Mouse (Mus musculus) cerebellum, postnatal 25 days (tissue): ENCODE results near the gene Add3.

Experiments
- DNase-seq, 2 experiments: peaks; one replicate each; pipeline ENCODE4 v3.0.0; 2021; ENCODE audit warnings: mixed read lengths in 2 of 2

Gene Add3

DNA sequence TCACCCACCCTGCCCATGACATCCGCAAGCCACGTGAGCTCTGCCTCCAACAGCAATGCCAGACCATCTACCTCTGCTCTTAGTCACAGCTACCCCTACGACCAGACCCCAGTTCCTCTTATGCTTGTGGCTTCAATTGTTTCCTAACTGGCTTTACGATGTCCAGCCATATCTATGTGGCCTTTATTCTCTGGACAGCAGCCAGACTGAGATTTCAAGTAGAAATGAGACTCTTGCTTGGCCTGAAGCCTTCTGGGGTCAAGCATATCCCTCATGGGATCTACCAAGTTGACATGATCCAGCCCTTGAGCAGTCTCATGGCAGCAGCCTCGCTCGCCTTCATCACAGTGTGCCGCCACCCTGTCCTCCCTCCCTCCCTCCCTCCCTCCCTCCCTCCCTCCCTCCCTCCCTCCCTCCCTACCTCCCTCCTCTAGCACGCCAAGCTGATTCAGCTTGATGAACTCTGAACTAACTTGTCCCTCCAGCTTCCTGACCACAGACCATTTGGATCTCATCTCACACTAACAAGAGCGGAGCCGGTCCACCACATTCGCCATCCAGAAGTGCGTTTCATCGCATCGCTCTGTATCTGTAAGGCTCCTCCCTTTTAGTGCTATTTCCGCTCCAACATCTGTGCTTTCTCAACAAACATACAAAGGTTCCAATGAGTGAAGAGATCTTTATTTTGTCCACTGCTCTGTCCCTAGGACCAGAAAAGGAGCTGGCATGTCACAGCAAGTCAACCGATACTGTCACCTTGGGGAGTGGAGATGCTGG is 9.7 kb upstream of the Add3 start:
- DNase-seq: no peak

DNA sequence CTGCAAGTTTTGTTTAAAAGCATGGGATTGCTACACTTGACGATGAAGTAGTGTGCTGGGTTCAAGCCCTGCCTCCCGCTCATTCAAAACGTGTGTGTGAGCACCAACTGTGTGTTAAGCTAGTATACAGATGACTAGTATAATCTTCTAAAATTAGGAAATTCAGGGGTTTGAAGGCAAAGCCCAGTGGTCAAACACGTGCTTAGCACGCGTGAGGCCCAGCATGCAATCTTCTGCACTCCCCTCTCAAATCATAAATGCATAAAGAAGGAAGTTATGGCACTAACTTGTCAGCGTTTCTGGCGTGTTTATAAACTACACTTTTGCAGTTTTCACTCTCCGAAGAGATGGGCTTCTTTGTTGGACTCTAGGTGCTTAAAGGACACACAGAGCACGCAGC is 7.8 kb upstream of the Add3 start:
- DNase-seq: no peak

DNA sequence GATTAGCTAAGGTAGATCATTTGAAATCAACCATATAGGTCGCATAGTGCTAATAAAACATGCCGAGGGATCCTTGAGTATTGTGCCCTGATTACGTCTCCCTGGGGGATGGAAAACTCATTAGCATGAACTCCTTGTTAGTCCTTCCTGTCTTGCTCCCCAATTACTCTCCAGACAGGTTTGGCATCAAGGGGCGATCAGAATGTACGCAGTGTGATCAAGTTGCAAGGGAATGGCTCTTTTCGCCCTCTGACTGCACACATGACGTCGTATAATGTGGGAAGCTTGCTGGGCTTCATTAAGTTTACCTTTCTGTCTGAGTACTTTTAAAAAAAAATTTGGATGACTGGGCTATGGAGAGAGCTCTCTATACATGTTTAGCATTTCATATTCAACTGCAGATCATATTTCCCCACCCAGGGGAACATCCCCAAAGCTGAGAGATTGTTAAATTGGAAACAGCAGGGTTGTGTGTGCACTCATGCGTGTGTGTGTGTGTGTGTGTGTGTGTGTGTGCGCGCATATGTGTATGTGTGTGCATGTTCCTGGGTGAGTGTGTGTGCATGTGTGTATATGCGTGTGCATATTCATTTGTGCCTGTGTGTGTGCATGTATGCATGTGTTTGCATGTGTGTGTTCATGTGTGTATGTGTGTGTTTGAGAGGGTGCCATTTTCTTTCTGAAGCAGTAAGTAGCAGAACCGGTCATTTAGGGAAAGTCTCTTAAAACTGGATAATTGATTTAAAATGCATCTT is 3.7 kb upstream of the Add3 start:
- DNase-seq: no peak

DNA sequence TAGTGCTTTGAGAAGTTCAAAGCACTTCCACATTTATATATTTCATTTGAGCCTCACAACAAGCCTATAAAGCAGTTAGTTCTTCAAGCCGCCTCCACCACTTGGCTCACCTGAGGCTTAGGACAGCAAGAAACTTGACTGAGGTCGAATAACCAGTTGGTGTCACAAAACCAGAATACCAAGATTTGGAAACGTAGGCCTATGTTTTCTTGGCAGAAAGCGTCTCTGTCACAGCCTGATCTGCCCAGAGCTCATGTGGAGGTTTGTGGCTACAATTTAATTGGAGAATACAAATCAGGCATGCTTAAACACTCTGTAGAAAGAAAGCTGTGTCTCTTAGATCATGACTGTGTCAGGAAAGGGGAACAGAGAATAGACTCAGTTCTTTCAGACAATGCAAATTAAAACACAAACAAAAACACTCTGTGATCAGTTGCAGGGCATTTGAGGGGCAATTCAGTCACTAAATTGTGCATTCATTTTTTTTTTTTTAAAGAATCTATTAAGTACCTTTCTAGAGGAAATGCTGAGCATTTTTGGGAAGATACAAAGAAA is 3.0 kb upstream of the Add3 start:
- DNase-seq: no peak

DNA sequence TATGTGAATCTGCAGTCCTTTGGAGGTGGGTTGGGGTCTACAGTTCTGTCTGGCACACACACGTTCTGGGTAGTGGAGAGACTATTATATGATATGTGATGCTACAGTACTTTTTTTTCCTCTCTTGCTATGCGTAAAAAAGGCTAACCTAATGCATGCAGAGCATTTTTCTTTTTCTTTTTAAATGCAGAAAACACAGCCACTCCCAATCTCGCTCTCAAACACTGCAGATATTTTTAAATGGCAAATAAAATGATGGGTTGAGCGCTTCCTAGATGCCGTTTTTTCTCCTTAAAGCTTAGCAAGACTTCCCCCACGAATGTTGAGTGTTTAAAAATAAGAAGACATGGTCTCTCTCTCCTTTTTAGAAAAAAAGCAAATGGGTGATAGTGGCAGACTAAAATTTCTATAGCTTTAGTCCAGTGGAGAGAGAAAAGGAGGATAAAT is 584 bp downstream of the Add3 start:
- DNase-seq: no peak

DNA sequence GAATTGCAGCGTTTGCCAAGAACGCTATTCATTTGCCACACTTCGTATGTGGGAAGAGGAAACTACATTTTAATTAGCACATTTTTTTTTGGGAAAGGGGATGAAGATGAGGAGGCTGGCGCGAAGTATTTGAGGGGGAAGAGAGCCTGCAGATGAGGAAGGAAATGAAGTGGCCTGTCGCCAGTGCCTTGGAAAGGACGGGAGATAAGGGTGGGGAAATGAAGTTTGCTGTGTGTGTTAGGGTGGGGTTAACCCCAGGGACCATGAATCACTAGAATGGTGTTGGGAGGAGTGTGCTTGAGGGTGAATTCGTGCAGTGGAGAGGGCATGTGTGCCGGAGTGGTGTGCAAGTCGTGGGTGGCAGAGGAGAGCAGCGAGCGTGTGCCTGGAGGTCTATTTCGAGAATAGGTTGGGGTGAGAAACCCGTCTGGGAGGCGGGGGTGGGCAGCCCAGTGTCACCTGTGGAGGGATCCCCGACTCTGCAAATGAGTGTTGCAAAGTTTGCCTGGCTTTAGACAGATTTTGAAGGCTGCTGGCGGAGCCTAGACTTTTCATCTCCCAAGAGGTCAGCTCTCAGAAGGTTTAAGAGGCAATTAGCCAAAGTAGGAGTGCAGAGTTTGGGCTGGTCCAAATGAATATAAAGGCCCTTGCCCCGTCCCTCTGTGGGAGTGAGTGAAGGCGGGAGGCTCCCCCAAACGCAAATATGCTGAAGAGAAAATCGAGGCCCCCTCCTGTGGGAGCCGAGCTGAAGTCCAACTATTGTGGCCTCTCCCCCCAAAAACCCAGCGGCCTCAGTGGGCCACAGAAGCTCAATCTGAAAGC is 1.2 kb downstream of the Add3 start:
- peak; percentile 69 to 77 for DNase-seq

DNA sequence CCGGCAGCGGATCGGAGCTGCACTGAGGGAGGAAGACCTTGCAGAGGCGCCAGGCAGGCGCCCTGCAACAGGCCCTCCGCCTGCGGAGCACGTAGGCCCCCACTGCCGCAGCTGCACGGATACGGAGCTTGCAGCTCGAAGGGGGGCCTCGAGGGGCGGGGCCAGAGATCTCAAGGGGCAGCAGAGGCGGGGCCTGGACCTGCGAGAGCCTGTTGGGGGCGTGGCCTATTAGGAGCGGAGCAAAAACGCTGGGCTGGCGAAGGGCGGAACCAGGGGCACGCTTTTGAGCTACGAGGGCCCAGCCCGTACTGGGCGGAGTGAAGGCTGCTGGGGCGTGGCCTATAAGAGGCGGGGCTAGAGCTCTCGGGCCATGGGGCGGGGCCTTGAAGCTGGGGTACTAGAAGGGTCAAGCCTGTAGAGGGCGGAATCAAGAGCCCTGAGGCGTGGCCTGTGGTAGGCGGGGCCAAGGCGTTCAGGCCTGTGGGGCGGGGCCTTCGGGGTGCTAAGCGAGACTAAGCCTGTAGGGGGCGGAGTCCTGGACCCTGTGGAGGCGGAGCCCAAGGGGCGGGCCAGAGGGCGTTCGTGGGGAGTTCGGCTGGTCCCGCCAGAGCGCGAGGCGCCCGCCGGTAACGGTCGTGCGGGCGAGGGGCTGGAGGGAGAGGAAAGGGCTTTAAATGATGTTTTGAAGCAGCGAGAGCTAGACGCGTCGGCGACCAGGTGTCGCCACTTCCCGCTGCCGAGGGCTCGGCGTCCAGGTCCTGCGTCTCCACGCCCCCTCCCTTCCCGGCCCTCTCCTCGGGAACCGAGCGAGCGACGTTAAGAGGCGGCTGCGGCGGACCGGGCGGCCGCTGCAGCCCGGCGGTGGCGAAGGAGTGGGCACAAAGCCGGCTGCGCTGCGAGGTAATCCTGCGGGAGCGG is 2.2 kb downstream of the Add3 start:
- peak; percentile 99 to 100 for DNase-seq

DNA sequence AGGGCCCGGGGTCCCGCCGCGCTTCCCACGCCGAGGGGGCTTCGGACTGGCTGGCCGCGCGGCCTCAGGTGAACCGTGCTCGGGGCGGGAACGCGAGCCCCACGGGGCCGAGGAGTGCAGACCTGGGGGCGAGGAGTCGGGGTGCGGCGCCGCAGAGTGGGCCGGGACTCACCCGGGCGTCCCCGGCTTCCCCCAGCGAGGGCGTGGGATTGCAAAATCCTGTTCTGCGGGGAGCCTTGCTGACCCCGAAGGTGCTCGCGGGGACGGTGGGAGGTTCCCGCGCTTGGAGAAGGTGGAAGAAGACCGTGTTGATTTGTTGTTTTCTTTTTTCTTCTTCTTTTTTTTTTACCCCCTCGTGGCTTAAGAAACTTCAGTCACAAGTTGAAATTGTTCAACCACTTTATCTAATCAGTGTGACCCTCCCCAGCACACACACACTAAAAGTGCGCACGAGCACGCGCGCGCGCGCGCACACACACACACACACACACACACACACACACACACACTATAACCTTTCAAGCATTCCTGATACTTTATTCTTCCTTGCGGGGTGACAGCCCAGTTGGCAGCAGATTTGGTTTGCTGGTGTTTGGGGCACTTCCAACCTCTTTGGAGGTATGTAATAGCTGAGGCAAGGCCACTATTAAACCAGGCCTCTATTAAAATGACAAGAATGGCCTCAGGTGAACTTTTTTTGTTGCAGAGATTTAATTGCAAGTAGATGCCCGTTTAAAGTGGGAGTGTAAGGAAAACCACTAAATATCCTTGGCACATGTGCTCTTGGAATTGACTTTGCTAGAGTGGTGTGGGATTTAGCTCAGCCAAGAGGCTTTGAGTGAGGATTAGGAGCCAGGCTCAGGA is 3.1 kb downstream of the Add3 start:
- DNase-seq: peak; percentile 35 to 57

DNA sequence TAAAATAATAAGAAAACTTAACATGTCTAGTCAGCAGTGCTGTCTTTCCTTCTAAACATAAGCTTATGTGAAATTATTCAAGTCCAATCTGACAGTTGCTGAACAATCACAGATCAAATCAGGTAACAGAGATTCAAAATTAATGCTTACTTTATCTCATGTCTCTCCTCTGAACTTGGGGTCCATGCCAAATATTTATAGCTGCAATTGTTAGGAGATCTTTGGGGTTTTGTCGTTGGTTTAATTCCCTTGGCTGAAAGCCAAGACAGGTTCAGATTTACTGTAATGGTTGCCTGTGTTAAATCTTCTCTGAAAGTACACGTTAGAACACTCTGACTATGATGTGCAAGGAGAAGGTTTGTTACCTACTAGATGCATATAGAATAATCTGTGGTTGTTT is 4.8 kb downstream of the Add3 start:
- DNase-seq: no peak

DNA sequence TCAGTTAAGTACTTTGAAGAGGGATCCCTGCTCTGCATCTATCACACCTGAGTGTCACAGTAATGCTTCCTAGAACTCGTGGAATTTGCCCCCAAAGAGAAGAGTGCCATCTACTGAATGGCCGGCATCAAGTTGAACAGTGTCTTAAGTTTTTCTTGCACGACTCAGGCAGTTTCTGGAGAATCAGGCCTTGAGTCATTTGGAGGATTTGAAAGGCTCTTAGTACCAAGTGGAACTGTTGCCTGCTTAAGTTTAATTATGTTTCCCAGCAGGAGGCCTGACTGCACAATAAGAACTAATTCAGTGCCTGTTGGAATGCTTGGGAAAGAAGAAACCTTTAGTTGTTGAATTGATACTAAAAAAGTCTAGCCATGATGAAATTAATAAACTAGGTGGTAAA is 9.1 kb downstream of the Add3 start:
- DNase-seq: no peak

DNA sequence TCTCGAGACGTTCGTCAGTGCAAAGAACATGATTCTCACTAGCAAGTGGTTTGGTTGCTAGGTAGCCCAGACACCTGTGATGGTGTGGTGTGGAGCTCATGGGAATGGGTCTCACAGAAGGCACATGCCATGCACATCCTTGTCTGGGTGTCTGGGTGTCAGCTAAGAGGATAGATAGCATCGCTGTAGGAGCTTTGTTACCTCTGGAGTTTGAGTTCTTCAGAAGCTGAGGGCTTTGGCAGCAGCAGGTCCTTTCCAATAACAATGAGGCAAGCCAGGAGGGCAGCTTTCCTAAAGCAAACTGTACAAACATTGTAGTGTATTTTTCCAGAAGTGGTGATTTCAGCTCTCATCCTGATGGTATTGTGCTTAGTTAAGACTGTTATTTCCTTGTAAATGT is 12.2 kb downstream of the Add3 start:
- no peak for DNase-seq

DNA sequence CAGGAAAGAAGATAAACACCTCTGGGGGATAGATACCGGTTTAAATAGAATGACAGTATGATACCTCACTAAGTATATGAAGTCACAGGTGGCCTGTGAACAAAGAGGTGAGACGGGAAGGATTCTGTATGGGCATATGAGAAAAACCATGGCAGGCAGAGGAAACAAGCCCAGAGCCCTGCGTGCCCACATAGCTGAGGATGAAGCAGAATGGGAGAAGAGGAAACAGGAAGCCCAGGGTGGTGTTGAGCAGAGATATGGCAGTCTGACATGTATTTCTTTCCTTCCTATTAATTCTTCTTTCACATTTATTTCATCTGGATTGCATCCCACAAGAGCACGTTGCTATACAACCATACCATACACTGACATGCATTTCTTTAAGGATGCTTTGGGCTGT is 12.9 kb downstream of the Add3 start:
- DNase-seq: no peak

DNA sequence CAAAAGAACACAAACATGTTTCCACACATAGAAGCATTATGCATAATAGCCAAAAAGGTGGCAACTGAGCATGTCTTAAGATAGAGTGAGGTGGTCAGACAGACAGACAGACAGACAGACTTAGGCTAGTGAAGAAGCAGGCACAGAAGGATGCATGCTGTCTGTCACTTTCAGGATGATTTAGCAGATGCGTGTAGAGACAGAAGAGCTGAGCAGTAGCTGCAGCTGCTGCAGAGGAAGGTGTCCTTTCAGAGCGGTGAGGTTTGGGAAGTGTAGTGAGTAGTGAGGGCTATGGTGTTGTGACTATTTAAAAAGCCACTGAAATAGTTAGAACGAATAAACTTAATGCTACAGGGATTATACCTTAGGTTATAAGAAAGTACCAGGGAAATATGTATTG is 13.9 kb downstream of the Add3 start:
- DNase-seq: no peak

DNA sequence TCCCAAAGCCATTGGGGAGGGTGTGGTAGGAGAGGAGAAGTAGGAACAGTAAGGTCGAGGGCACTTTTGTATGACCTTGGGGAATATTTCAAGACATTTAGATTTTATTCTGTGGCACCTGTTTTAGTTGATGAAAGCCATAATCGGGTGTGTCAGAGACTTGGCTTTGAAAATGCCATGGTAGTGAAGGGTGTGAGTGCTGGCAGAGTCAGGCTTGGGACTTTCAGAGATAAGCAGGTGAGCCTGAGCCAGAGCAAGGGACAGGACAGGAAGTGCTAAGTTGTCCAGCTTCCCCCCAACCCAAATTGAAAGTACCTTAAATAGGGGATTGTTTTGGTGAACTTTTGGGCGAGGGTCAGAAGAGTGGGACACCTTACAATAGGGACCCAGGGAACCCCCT is 16.1 kb downstream of the Add3 start:
- DNase-seq: no peak

DNA sequence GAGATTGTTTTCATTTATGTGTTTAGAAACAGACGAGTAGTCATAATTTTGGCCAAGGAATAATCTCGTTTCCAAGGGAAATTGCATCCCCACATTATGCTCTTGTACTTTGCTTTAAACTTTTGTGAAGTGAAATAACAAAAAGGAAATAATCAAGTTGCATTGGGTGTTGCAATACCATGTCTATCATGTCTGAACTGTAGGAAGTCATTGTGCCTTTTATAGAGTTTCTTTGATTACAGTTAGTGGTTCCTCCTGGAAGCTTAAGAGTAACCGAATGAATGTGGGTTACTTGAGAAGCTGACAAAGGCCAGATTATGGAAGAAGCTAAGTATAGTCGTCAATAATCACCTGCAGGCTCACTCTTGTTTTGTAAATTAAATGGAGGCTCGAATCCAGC is 16.9 kb downstream of the Add3 start:
- DNase-seq: no peak

DNA sequence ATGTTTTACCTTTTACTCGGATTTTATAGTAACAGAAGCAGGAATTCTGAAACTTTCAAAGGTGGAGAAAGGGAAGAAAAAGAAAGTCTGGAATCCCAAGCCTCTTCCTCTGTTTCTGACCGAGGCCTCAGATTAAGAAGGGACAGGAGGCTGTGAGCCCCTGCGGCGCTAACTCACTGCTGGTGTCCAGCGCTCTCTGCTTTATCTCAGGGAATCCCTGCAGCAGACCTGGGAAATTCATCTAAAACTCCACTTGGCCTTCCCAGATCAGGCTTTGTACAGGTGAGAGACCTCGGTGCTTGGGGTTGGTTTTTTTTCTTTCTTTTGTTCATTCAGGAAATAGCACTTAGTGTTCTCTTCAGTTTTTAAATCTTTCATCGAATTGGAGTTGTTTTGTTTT is 19.1 kb downstream of the Add3 start:
- peak in 1 of 2 experiments; percentile 62 for DNase-seq

DNA sequence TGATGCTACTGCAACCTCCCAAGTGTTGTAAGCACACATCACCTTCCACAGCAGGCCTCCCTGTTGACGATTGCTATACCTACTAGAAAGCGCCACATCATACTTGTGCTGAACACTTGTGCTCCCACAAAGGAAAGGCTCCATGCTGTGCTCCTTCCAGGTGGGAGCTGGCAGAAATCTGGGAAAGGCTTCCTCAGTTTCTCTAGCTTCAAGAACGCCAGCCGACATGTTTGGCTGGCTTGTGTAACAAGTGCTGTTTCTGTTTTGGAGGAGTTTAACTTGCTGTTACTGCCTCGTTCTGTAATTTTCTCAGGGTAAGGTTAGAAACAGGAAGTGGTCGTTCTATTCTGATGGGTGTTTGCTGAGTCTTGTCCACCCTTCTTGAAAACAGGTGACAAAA is 22.7 kb downstream of the Add3 start:
- DNase-seq: no peak

DNA sequence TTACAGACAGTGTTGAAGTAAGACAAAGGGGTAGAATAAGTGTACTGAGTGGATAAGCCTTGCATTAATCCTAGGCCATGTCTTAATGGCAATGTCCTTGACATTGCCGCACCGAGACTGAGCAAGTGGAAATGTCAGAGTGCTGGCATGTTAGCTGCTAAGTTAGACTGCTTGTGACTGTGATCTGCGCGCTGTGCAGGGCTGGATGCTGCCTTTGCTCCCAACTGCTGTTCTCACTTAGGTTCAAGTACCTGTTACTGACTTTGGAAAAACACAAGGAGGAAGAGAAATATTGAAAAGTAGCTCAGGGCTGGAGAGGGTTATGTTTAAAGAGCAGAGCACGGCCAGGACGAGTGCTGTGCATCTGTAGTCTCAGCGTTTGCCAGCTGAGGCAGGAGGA is 24.4 kb downstream of the Add3 start:
- no peak for DNase-seq

DNA sequence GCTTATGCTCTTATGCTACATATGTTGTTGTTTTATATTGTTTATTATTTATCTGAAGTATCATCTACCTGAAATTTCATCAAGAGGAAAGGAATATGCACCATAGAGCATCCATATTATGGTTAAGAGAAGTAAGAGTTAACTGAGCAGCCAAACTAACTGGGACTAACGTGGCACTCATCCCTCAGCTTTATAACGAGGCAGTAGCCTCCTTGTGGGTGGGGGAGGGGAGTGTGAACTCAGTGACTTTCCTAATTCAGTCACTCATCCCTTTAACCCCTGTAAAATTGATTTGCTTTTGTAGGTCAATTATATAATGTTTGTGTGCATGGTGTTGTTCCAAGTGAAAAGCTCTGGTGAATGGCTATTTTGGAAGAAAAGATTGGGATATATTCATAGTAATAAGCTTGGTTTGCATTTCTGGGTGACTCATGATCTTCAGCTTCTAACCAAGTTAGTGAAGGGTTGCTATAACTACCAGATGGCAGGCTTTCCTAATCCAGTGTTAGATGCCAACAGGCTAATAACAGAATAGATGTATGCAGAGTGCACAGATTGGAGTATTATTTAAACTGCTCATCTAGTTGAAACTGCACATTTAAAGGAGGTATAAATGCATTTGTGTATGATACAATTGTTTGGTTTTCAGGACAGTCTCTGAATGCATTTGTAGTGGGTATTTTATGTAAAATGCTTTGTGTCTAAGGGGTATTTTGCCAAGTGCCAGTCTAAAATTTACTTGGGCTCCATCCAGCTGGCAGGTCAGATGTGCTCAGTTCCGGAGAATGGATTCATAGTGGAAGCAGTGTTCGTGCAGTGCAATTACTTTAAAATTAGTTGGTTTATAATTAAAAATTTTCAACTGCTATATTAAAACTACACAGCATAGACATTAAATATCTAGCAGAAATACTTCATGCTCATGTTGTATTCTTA is 25.3 kb downstream of the Add3 start:
- DNase-seq: peak; percentile 65 to 75

DNA sequence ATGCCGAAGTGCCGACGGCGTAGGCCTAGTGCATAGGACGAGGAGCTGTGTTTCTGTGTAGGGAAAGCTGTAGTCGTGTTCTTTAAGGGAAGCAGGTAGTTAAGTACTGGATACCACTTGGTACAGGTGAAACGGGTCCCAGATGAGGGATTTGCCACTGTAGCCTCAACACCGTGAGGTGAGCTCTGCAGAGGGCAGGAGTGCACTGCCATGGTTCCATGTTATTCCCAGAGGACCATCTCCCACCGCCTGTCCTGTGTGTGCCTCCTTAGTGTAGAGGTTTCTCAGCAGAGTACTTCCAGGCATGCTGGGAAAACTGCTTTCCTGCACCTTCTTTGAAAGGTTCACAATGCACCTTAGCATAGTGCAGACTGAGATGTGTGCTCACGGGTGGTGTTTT is 26.1 kb downstream of the Add3 start:
- DNase-seq: peak; percentile 36 to 54
